Mouse (Mus musculus) testis, adult 2 months (tissue): Measurements from ENCODE around the gene Prpf40b.

ENCODE experiments used
- CTCF ChIP-seq: fragments of 200-500 bp; IDR thresholded peaks from 2 replicates; pipeline ENCODE4 v1.5.1; 2012; ENCODE audit warnings: low read depth, mild to moderate bottlenecking, inconsistent platforms, low read length, moderate library complexity; ENCODE audit not compliant: control insufficient read depth, insufficient read depth, insufficient replicate concordance
- POLR2A ChIP-seq: fragments of 200-500 bp; IDR thresholded peaks from 2 replicates; pipeline ENCODE4 v1.6.1; 2012; ENCODE audit warnings: low read depth, mild to moderate bottlenecking, inconsistent platforms, low read length, moderate library complexity; ENCODE audit not compliant: control insufficient read depth

DNA sequence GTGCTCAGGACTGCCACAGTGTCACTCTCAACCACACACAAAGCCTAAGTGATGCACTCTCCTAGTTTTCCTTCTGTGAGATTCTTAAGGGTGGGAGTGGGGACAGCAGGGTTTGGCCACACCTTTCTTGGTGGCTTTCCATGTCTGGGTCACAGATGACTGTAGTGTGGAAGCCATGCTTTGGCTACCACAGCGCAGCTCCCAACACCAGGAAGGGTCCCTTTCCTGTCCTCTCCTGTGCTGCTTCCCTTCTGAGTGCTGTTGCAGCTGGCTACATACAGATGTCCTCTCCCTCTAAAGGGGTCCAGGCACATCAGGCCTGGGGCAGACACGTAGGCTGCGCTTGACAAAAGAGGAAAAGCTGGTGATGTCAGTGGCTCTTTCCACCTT lies 38.8 kb downstream of the Prpf40b start:
- TF ChIP-seq POLR2A: no peak
- no peak for TF ChIP-seq CTCF
